Mouse (Mus musculus) liver, embryonic 16.5 days (tissue): Measurements from ENCODE around the gene Polr2j. TPM values are rescaled to one million over a fixed set of nuclear protein-coding genes. Genes with fewer than 3 reads are reported as not detected.
"Not testable (repeated sequence)": the region's sequence is repeated elsewhere in the genome, so short reads cannot be mapped to it uniquely, and the experiment has no call there.

Experiments
- ATAC-seq: fragments of 200-750 bp; cut with Nextera tagmentation; 2 replicates; pipeline ENCODE4 v1.8.0; 2017; ENCODE audit warnings: low read depth, mild to moderate bottlenecking, moderate number of reproducible peaks, moderate library complexity
- H3K27ac ChIP-seq: fragments of 300-500 bp; sonication (generic); 2 replicates; pipeline ENCODE4 v1.5.1; 2014; ENCODE audit warnings: mild to moderate bottlenecking, low read length
- H3K27me3 ChIP-seq: fragments of 300-500 bp; sonication (generic); 2 replicates; pipeline ENCODE4 v1.6.1; 2014; ENCODE audit warnings: low read depth, low read length, mixed read lengths; ENCODE audit not compliant: control insufficient read depth, insufficient read depth
- H3K36me3 ChIP-seq: fragments of 300-500 bp; sonication (generic); 2 replicates; pipeline ENCODE4 v1.6.1; 2014; ENCODE audit warnings: mild to moderate bottlenecking; ENCODE audit not compliant: control insufficient read depth, insufficient read depth
- H3K4me1 ChIP-seq: fragments of 300-500 bp; sonication (generic); 2 replicates; pipeline ENCODE4 v1.6.1; 2014; ENCODE audit warnings: low read depth, low read length, mixed read lengths; ENCODE audit not compliant: control insufficient read depth
- H3K4me2 ChIP-seq: fragments of 300-500 bp; sonication (generic); 2 replicates; pipeline ENCODE4 v1.6.1; 2014; ENCODE audit warnings: low read depth, low read length, mixed read lengths
- H3K4me3 ChIP-seq: fragments of 300-500 bp; sonication (generic); 2 replicates; pipeline ENCODE4 v1.5.1; 2014; ENCODE audit warnings: low read depth, mild to moderate bottlenecking, low read length
- H3K9ac ChIP-seq: fragments of 300-500 bp; sonication (generic); 2 replicates; pipeline ENCODE4 v1.6.1; 2014; ENCODE audit warnings: low read depth, low read length
- H3K9me3 ChIP-seq: fragments of 300-500 bp; sonication (generic); replicated peaks from 2 replicates; pipeline ENCODE4 v1.6.1; 2016; ENCODE audit warnings: low read length; ENCODE audit not compliant: control insufficient read depth
- WGBS: fragments of 180-500 bp; shearing (Covaris S2); extraction: QIAGEN DNeasy Blood & Tissue Kit; methylation state at CpG from one replicate; pipeline ENCODE4 v1.1.7; 2014; ENCODE audit not compliant: insufficient replicate concordance; 5-methylcytosine and 5-hydroxymethylcytosine counted together
- polyA plus RNA-seq: library from polyadenylated mRNA; unstranded; fragments of >200 nt; fragmentation: Nextera tagmentation; extraction: Ambion mirVana; gene quantifications from 2 replicates; pipeline ENCODE4 v1.2.1, GENCODE M21; 2015

The Polr2j gene
- polyA plus RNA-seq, 1 experiment from 2014 or later: 104 TPM

- Histone ChIP-seq H3K9me3 (no peaks in the 10 kb centered on the region), H3K9ac (no peak overlapping the region), H3K27me3 (no peaks in the 10 kb centered on the region), H3K4me3 (no peak overlapping the region), H3K4me1 (no peaks in the 10 kb centered on the region), H3K4me2 (no peak overlapping the region), H3K36me3 (no peaks in the 10 kb centered on the region), H3K27ac (no peak overlapping the region)
- WGBS: 45% methylated on average over 8 of the region's 8 CpGs
- no peak for ATAC-seq
These were observed 31.3 kb downstream of the Polr2j start for GRCm38 (mm10) chr5:136147704-136148103.

GRCm38 (mm10) chr5:136149134-136149576 lies 32.7 kb downstream of the Polr2j start:
- not testable (repeated sequence) for H3K9me3 ChIP-seq, H3K4me2 ChIP-seq, H3K27me3 ChIP-seq, H3K36me3 ChIP-seq, H3K4me1 ChIP-seq, H3K4me3 ChIP-seq, H3K27ac ChIP-seq, H3K9ac ChIP-seq
- 25% methylated on average over 5 of the region's 5 CpGs for WGBS
- ATAC-seq: peak; percentile 70

GRCm38 (mm10) chr5:136152365-136152764 lies 35.9 kb downstream of the Polr2j start:
- 76% methylated on average over 8 of the region's 8 CpGs for WGBS
- no peaks in the 10 kb centered on the region for H3K27me3 ChIP-seq
- no peak overlapping the region for H3K9ac ChIP-seq
- no peak overlapping the region for H3K27ac ChIP-seq
- no peaks in the 10 kb centered on the region for H3K9me3 ChIP-seq
- no peak overlapping the region for H3K4me3 ChIP-seq
- no peaks in the 10 kb centered on the region for H3K36me3 ChIP-seq
- H3K4me1 ChIP-seq: no peaks in the 10 kb centered on the region
- no peak for ATAC-seq
- H3K4me2 ChIP-seq: no peak overlapping the region

GRCm38 (mm10) chr5:136155399-136155798 lies 39.0 kb downstream of the Polr2j start:
- WGBS: 83% methylated on average over 5 of the region's 5 CpGs
- no peak overlapping the region for H3K4me3 ChIP-seq
- no peaks in the 10 kb centered on the region for H3K4me1 ChIP-seq
- H3K9me3 ChIP-seq: no peaks in the 10 kb centered on the region
- H3K27ac ChIP-seq: no peak overlapping the region
- no peaks in the 10 kb centered on the region for H3K36me3 ChIP-seq
- H3K4me2 ChIP-seq: no peak overlapping the region
- no peaks in the 10 kb centered on the region for H3K27me3 ChIP-seq
- ATAC-seq: no peak
- H3K9ac ChIP-seq: no peak overlapping the region

GRCm38 (mm10) chr5:136160084-136160483 lies 43.7 kb downstream of the Polr2j start:
- H3K27me3 ChIP-seq, H3K4me1 ChIP-seq, ATAC-seq, H3K27ac ChIP-seq, H3K9me3 ChIP-seq, H3K9ac ChIP-seq, H3K4me2 ChIP-seq, H3K4me3 ChIP-seq, H3K36me3 ChIP-seq: not testable (repeated sequence)
- WGBS: 76% methylated on average over 11 of the region's 12 CpGs

- 0 out of 2 replicates have a peak, but pooled peaks cover 3% of the 10 kb centered on the region for H3K9me3 ChIP-seq
- no peak overlapping the region for H3K4me2 ChIP-seq
- H3K27ac ChIP-seq: no peak overlapping the region
- H3K36me3 ChIP-seq: peaks cover 3% of the 10 kb centered on the region; the same call in 1 of the 2 replicates
- ATAC-seq: no peak
- 71% methylated on average over 11 of the region's 11 CpGs for WGBS
- H3K27me3 ChIP-seq: no peaks in the 10 kb centered on the region
- H3K4me3 ChIP-seq: no peak overlapping the region
- H3K9ac ChIP-seq: no peak overlapping the region
- H3K4me1 ChIP-seq: no peaks in the 10 kb centered on the region
These were observed 47.5 kb downstream of the Polr2j start for GRCm38 (mm10) chr5:136163807-136164474.

GRCm38 (mm10) chr5:136165246-136165645 lies 48.8 kb downstream of the Polr2j start:
- Histone ChIP-seq H3K27ac (no peak overlapping the region), H3K36me3 (peaks cover 3% of the 10 kb centered on the region; the same call in 1 of the 2 replicates), H3K4me3 (no peak overlapping the region), H3K4me1 (peaks cover 3% of the 10 kb centered on the region), H3K9me3 (0 out of 2 replicates have a peak, but pooled peaks cover 3% of the 10 kb centered on the region), H3K4me2 (no peak overlapping the region), H3K27me3 (no peaks in the 10 kb centered on the region), H3K9ac (no peak overlapping the region)
- no peak for ATAC-seq
- WGBS: 73% methylated on average over 8 of the region's 8 CpGs

- no peak for ATAC-seq
- WGBS: 74% methylated on average over 4 of the region's 4 CpGs
- no peak overlapping the region for H3K4me3 ChIP-seq
These were observed 50.9 kb downstream of the Polr2j start for GRCm38 (mm10) chr5:136167296-136167695.

GRCm38 (mm10) chr5:136168071-136168470 lies 51.6 kb downstream of the Polr2j start:
- Histone ChIP-seq H3K4me2 (no peak overlapping the region), H3K9me3 (0 out of 2 replicates have a peak, but pooled peaks cover 3% of the 10 kb centered on the region), H3K9ac (no peak overlapping the region), H3K4me3 (no peak overlapping the region), H3K36me3 (peaks cover 3% of the 10 kb centered on the region; the same call in 1 of the 2 replicates), H3K27ac (no peak overlapping the region), H3K4me1 (peaks cover 19% of the 10 kb centered on the region), H3K27me3 (no peaks in the 10 kb centered on the region)
- WGBS: 79% methylated on average over 3 of the region's 3 CpGs
- no peak for ATAC-seq

More at GRCm38 (mm10) chr5:136167296-136167695, 50.9 kb downstream of the Polr2j start:
- Histone ChIP-seq H3K4me1 (peaks cover 19% of the 10 kb centered on the region), H3K36me3 (peaks cover 3% of the 10 kb centered on the region; the same call in 1 of the 2 replicates), H3K9ac (no peak overlapping the region), H3K4me2 (no peak overlapping the region), H3K9me3 (0 out of 2 replicates have a peak, but pooled peaks cover 3% of the 10 kb centered on the region), H3K27ac (no peak overlapping the region), H3K27me3 (no peaks in the 10 kb centered on the region)
